Mouse (Mus musculus): ENCODE measurements around the gene Il17d.

GRCm38 (mm10) chr14:57527122-57527521 is 2.5 kb downstream of the Il17d start:
- TF ChIP-seq FLI1 (IDR thresholded peaks at IDR 0.05; ENCODE audit: low read length) (no peak), GATA1 (IDR thresholded peaks at IDR 0.05; ENCODE audit: borderline replicate concordance, low read length) (no peak)

Measured in megakaryocyte, embryonic 14.5 days (primary cell).